Mouse (Mus musculus): ENCODE data around the gene A630001G21Rik.
"Not testable (repeated sequence)": the region's sequence is repeated elsewhere in the genome, so short reads cannot be mapped to it uniquely, and the experiment has no call there.

Gene A630001G21Rik

DNA sequence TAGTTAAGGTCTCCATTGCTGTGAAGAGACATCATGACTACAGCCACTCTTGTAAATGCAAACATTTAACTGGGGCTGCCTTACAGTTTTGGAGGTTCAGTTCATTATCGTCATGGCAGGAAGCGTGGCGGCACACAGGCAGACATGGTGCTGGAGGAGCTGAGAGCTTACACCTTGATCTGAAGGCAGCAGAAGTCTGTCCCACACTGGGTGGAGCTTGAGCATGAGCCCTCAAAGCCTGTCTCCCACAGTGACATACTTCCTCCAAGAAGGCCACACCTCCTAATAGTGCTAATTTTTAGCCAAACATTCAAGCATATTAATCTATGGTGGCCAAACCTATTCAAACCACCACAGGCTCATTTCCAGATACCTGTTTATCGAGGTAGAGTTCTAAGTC, at the start of gene A630001G21Rik:
Gene A630001G21Rik (minus strand): TSS at position 208 of the 400 bp plus-strand sequence.
- DNase-seq: no peak

DNA sequence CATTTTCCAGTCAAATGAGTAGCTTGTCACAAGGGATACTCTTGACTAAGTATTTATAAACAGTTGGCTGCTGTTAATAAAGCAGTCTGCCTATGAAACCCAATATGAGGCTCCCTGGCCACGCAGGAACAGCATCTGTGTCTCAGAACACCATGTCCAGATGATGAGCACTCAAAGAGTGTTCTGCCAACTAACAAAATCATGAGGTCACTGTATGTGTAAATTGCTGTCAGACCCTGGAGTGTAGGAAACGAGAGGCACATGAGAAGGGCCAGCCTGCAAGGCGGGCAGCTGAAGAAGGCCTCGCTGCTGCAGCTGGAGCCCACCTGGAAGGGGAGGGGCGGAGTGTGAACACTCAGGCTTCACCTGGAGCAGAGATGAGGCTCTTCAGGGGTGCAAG, 48.7 kb upstream of the A630001G21Rik start:
- DNase-seq: no peak

DNA sequence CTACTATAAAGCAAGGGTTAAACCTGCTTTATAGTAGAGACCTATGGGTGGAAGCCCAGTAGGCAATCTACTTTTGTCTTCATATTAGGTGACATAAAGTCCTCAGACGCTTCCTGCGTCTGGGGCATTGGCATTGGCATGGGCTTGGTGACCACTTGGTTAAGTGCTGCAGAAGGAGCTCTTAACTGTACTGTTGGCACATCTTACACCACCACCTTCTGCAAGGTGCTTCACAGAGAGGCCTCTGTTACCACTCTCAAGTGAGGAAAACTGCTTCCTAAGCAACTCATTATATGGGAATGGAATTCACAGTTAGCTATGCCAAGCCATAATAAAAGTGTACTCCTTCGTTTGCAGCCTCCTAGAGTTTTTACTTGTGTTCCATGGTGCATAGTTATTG, 46.5 kb upstream of the A630001G21Rik start:
- DNase-seq: no peak

DNA sequence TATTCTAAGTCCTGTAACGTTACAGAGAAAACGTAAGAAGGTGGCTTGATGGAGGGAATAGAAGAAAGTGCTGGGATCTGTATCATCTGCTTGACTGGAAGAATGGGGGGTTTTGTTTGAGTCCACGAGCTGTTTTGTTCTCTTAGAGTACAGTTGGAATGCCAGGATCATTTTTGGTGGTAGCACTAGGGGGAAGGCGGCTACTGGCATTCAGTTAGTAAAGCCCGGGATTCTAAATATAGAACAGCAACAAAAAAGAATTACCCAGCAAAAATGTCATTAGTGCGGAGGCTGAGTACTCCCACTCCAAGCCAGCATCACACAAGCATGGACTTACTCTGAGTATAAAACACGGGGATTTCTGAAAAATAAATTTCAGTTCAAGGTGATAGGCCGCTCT, 43.8 kb upstream of the A630001G21Rik start:
- DNase-seq: no peak

DNA sequence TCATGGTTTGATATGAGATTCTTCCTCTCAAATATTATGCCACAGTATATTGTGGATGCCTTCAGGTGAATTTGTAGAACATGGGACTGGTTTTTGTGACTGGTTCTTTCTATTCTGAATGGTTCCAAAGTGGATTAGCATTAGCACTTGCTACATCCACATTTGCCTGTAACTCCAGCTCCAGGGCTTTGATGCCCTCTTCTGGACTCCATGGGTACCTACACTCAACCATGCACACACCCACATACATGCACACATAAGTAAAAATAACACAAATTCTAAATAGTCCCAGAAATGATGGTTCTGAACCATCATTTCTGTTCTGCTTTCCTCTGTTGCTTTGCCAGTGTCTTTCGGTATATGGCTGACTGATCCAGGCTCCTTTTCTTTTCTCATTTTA, 41.3 kb upstream of the A630001G21Rik start:
- DNase-seq: no peak

DNA sequence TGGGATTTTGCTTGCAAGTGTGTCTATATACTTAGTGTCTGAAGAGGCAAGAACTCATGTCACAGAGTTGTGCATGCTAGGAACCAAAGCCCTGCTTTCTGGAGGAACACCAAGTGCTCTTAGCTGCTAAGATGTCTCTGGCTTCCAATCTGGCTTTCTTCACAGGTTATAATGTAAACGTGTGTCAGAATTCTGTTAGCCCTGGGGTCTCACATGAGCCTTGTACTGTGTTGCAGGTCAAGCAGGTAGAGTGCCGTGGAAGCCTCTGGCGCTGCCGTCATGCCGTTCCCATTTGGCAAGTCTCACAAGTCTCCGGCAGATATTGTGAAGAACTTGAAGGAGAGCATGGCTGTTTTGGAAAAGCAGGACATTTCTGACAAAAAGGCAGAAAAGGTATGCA, 39.7 kb upstream of the A630001G21Rik start:
- DNase-seq: no peak

DNA sequence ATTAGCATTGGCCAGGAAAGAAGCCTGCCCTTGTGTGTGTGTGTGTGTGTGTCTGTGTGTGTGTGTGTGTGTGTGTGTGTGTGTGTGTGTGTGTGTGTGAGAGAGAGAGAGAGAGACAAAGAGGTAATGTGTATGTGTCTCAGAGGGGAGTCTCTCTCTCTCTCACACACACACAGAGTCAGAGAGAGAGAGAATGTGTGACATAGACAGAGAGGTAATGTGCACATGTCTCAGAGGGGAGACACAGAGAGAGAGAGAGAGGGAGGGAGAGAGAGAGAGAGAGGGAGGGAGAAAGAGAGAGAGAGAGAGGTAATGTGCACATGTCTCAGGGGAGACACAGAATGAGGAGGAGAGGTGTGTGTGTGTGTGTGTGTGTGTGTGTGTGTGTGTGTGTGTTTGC, 35.8 kb upstream of the A630001G21Rik start:
- not testable (repeated sequence) for DNase-seq

DNA sequence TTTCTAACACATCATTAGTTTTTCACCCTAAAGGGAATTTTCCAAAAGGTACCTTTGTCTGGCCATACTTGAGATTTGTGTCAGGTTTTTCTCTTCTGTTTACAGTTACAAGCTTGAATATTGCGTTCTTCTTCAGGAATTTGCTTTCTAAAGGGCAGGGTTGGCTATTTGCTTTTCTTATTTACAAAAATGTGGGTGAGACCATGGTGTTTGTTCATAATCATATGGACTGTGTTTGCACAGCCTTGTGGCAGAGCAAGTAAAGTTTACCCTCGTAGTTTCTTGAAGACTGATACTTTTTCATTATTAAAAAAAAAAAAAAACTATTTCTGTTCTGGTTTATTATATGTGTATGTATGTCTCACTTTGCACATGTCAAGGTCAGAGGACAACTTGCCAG, 32.3 kb upstream of the A630001G21Rik start:
- DNase-seq: no peak

DNA sequence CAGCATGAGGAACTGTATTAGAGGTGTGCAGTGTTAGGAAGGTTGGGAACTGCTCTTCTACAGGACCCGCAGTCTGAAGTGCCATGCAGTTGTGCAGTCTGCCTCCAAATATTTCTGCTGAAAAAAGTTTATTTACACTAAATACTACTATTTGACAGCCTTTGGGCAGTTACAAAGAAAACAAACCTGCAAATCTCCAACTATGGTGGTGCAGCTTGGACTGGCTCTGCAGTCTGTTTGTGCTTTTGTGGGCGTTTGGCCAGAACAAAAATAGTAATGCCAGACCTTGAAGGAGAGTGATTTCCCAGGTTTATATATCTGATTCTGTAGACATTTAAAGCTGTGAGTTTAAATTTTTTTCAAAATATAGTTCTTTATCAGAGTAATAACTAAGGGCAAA, 31.9 kb upstream of the A630001G21Rik start:
- DNase-seq: peak; percentile 19

DNA sequence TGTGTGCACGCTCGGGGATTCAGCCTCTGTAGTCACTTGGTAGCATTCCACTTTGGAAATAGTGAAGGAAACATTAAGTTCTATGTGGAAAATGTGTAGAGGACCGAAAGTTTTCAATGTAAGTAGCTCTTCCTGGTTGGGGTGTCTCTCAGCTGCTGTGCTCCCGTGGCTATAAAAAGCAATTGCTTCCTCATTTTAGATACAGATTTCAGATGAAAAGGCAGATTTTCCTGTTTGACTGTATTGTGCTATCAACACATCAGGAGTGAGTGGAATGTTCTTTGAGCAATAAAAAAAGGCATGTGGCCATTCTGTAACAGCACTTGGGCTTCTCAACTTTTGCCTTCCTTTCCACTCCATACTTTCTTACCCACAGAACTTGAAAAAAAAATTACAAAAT, 30.8 kb upstream of the A630001G21Rik start:
- DNase-seq: no peak

DNA sequence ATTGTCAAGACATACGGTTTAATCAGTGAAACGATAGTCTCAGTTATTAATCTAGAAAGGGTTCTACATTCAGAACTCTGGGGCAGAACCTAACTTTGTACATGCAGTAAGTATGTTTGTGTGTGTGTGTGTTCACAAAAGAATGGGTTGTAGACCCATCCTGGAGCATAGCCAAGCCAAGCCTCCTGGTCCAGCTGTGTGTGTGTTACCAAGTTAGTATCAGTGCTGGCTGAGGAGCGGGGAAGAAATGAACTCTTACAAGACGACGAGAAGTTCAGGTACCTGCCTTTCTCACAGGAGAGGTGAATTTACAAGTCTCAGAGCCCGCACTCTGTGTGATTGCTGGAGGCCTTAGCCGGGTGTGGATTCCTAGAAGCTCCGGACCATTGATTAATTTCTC, 26.1 kb upstream of the A630001G21Rik start:
- no peak for DNase-seq

DNA sequence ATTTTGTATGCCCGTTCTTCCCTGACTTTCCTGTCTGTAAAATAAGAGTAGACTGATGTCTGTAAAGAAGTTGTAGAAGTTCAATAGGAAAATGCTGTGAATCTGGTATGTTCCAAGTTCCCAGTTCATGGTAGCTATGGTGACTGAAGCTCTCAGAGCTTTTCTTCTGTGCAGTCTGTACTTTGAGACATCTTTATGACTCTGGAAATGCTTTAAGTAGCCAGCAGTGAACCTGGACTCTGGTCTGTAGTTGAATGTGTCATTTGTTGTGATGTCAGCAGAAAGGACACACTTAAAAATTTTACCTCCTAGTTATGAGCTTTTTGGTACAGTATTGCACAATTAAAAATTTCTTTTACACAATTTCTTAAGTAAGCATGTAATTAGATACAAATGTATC, 24.1 kb upstream of the A630001G21Rik start:
- DNase-seq: no peak

DNA sequence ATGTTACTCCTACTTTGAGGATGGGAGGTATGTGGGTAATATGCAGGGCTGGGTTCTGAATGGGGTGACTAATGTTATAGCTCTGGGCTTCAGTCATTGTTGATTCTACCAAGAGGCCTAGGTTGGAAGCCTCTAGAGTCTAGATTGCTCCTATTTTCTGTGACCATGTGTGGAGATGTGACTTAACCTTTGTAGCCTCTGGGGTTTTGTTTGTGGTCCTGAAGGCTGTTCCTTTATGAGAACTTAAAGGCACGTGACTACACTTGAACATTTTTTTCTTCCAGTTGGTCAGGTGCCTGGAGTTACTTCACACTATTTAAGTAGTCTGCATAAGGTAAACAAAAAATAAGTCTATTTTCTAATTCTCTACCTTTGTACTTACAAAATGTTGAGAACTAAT, 21.3 kb upstream of the A630001G21Rik start:
- DNase-seq: no peak

DNA sequence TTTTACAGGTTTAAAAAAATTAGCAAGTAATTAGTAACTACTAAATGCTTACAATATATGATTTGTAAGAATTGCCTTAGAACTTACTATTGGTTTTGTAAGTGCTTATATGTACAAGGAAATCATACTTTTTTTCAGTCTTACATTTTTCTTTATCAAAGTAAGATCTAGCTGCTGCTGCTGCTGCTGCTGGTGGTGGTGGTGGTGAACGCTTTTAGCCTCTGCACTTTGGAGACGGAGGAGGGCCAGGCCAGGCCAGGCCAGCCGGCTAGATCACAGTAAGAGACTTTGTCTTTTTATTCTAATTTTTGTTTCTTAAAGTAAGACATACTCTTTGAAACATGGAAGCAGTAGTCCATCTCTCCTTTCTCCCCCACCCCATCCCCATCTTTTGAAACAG, 16.8 kb upstream of the A630001G21Rik start:
- DNase-seq: no peak

DNA sequence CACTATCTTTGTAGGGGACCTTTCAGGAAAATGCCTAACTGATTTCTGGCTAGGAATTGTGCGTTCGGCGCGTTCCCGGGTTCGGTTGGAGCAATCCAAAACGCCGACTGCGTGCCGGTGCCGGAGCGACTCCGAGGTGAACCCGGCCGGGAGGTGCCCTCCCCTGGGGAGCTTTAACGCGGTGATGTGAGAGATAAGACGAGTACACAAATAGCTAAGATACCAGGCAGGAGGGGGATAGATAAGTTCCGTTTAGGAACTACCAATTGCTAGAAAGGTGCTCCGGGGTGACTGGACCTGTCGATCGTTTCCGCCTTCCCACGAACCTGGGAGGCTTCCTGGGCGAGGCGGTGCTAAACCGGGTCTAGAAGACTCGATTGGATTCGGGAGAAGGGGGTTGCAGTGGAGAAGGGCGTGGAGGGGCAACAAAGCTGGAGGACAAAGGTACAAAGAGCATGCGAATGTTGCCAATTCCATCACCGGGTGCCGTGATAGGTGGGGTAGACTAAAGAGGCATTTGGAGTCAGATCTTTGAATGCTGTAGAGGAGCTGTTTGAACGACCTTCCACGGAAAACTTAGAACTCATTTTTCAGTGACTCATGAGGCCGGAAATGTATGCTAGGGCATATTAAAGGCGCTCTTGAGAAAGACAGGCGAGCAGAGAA, 15.8 kb upstream of the A630001G21Rik start:
- DNase-seq: peak; percentile 40

DNA sequence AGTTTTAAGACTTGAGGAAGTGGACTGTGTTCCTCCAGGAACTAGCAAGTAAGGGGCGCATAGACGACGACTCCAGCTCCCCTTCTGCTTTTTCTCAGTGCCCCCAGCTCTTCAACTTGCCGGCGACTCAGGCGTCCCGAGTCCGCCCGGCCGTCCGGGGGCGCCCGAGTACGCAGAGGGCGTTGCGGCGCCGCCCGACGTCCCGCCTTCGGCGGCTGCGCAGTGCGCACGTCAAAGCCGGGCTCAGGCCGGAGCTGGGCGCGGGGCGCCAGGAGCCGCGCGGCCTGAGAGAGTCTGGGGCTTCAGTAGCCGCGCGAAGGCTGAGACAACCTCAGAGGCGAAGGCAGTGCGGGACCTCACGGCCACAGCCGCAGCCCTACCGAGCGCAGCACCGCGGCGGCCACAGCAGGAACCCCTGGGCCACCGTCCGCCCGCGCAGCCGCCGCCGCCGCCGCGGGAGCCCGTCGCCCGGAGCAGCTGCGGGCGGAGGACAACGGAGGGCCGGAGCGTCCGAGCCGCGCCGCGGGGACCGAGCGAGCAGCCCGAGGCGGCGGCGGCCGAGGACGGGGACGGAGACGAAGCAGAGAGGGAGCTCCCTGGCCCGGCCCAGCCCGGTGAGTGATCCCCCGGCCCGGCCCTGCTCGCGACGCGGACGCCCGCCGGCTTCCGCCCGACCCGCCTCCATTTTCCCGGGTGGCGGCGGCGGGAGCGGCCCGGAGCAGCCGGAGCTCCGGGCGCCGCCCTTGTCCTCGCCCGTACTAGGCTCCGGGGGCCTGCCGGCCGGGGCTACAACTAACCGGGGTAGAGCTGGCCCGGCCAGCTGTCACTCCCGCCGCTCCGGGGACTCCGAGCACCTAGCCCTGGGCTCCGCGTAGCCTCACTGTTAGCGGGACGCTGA, 15.0 kb upstream of the A630001G21Rik start, which contains the start of gene Cab39:
Gene Cab39 (plus strand): TSS at position 234 of the 898 bp plus-strand sequence.
- DNase-seq: peak; percentile 85

DNA sequence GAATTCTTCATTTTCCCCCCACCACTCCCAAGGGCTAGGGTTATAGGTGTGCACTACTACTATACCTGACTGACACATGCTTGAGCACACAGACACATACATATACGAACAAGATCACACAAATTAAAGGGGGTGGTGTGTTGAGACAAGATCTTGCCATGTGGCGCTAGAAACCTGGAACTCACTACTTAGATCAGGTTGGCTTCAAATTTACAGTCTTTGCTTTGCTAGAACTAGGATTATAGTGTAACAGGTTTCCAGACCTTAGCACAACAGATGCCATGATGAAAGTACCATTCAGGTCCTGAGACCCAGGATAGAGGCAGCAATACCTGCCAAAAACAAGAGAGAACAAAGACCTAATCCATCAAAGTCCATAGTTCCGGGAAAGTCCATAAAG, 13.0 kb upstream of the A630001G21Rik start:
- no peak for DNase-seq

DNA sequence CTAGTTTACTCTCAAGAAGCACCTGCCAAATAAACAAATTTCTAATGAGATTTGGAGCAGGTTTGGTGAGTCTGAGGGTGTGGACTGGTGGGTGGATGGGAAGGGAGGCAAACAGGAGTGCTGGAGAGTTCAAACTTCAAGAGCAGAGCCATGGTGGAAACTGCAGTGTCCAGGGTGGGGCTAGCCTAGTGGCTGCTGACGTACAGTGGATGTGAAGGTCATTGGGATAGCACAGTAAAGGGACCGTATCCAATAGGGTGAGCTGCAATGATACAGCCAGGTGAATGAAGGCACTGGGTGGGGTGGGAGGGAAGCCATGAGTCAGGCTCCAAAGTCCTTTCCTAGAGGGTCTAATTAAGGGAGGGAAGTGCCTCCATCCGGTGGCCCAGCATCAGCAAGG, 12.1 kb upstream of the A630001G21Rik start:
- no peak for DNase-seq

DNA sequence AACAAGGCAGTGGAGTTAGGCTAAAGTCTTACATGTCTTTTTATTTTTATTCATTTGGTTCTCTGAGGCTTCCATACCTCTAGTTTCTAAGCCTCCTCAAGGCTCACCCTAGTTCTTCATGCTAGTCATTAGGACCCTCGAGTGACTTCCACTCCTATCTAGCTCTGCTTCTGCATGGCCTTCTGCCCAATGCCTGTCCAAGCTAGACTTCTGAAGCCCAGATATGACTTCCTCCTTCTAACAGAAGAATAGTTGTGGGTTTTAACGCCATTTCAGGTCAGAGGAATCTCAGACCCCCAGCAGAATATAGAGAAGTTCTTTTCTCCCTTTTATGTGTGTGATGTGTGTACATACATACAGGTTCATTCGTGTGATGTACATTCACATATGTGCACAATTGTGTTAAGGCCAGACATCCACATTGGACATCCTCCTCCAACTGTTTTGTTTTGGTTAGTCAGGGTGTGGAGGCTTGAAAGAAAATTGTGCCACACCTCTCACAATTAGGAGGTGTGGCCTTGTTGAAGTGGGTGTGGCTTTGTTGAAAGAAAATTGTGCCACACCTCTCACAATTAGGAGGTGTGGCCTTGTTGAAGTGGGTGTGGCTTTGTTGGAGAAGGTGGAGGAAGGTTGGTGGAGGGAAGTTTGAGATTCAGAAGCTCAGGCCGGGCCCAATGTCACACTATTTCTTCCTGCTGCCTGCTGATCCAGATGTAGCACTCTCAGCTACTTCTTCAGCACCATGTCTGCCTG, 1.2 kb upstream of the A630001G21Rik start:
- no peak for DNase-seq

DNA sequence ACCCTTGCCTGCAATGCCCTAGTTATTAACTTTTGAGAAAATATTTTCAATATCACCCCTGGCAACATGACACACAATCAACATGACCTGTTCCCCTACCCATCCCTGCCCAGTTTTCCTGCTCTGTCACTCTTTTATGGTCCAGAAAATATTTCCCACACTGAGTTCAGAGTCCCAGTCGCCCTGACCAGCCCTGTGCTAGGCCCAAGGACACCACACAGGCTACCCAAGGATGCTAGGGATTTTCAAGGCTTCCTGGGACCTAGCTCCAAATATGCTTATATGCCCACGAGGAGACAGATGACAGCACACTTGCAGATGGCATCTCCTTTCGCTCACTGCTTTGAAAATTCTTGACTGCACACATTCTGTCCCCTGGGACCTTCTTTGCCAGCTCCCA, 569 bp upstream of the A630001G21Rik start:
- no peak for DNase-seq

DNA sequence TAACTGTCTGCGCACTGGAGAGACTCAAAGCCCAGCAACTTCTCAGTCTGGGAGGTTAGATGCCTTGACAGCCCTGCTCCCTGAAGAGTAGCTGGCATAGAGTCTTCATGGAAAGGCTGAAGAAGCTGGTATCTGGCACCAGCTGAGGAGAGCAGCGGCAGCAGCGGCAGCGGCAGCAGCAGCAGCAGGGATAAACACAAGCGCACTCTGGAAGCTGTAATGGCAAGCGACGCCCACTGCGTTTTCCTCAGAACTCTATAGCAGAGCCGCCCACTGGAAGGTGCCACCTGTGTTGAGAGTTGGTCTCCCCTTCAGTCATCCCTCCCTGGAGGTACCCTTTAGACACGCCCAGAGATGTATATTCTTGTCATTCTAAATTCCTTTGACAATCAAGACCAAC, 2.3 kb downstream of the A630001G21Rik start:
- no peak for DNase-seq

DNA sequence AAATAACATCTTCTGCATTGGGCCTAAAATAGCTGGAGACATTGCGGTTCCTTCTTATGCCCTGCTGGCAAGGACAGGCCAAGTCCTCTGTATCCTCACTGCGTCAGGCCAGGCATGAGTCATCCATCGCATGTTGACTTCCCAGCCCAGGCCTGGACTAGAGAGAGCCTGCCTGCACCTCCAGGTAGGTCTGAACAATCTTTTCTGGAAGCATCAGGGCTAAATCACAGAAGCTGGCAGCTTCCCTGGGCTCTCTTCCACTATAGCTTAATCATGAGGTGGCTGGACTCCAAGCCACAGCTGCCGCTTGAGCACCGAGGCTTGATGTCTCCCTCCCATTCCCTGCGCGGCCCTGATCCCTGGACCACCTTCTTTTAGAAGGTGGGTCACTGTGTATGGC, 3.3 kb downstream of the A630001G21Rik start:
- no peak for DNase-seq

DNA sequence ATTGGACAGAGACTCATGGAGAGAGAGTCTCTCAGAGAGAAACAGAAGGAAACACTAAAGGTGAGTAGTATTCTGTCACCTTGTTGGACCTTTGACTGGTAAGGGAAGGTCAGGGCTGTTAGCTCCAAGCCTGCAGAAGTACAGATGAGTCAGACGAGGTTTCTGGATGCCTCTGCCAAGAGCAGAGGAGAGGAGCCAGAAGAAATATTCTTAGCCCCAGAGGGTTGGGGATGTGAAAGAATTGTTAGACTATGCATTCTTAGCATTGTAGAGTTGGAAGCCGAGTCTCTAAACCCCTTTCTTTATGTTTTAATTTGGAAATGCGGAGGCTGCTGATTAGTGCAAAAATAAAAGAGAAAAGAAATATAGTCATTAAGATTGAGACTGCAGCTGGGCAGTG, 6.5 kb downstream of the A630001G21Rik start:
- DNase-seq: no peak

DNA sequence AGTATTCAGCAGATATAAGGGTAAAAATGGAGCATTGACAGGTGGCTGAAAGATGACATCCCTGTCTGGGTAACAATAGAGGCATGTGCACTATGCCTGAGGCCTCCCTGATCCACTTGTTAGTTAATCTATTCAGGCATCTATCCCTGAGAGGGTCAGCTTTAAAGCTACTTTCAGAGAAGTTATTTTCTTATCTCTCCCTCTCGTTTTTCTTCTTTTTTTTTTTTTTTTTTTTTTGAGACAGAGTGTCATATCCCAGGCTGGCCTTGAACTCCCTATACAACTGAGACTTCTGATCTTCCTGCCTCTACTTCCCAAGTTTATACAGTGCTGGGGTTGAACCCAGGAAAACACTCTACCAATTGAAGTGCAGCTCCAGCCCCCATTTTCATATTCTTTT, 10.7 kb downstream of the A630001G21Rik start:
- no peak for DNase-seq

Measured in cerebellum, adult 11-12 months (tissue).